Mouse (Mus musculus): ENCODE measurements around the gene Fgfr2. TPM values are rescaled to one million over a fixed set of nuclear protein-coding genes. Genes with fewer than 3 reads are reported as not detected.

The Fgfr2 gene
- polyA plus RNA-seq, 1 experiment from 2014 or later, result 121 TPM

- no peak for ATAC-seq (ENCODE audit: insufficient number of reproducible peaks, insufficient read depth, low FRiP score, low TSS enrichment)
- no peak overlapping the region for H3K4me3 ChIP-seq
Measured at GRCm38 (mm10) chr7:131236091-131236490, 1887.1 kb downstream of the Fgfr2 start.

DNA sequence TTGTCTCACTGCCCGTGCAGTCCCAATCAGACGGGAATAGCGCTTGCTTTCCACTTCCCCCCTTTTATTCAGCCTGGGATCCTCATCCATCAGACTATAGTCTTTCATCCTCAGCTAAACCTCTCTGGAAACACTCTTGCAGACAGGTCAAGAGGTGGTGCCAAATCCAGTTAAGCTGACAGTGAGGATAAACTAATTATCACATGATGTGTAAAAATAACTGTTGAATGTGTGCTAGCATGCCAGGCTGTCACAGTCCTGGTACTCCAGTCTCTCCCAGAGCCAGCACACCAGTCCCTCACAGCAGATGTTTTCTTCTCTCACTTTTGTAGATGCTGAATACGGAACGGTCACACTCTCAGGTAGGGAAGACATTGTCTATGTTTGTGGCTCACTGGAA lies 1900.1 kb downstream of the Fgfr2 start:
- Histone ChIP-seq H3K4me2 (replicated peaks) (no peak overlapping the region), H3K4me3 (no peak overlapping the region), H3K27ac (no peak overlapping the region), H3K9me3 (no peaks in the 10 kb centered on the region), H3K36me3 (no peaks in the 10 kb centered on the region), H3K9ac (no peak overlapping the region), H3K4me1 (no peaks in the 10 kb centered on the region), H3K27me3 (no peaks in the 10 kb centered on the region)
- 72% methylated on average over 5 of the region's 5 CpGs for WGBS
- ATAC-seq (ENCODE audit: insufficient number of reproducible peaks, insufficient read depth, low FRiP score, low TSS enrichment), result no peak

More at GRCm38 (mm10) chr7:131236091-131236490, 1887.1 kb downstream of the Fgfr2 start:
- H3K36me3 ChIP-seq, result no peaks in the 10 kb centered on the region
- no peaks in the 10 kb centered on the region for H3K9me3 ChIP-seq
- H3K27me3 ChIP-seq, result no peaks in the 10 kb centered on the region
- H3K4me1 ChIP-seq, result no peaks in the 10 kb centered on the region
- no peak overlapping the region for H3K27ac ChIP-seq
- H3K4me2 ChIP-seq (replicated peaks), result no peak overlapping the region
- no peak overlapping the region for H3K9ac ChIP-seq

DNA sequence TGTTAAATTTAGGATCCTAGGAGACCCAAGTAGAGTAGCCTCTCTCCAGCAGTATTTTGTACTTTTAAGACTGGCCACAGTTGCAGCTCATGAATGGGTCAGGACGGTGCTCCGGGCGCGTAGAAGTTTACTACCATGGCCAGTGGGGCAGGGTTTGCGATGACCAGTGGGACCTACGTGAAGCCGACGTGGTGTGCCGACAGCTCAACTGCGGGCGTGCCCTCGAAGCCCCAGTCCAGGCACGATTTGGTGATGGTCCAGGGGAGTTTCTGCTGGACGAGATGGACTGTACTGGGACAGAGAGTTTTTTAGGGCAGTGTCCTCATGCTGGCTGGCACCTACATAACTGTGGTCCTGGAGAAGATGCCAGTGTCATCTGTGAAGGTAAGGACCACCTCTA lies 1935.2 kb downstream of the Fgfr2 start:
- Histone ChIP-seq H3K4me3 (no peak overlapping the region), H3K36me3 (no peaks in the 10 kb centered on the region), H3K4me1 (no peaks in the 10 kb centered on the region), H3K4me2 (replicated peaks) (no peak overlapping the region), H3K27ac (no peak overlapping the region), H3K27me3 (no peaks in the 10 kb centered on the region), H3K9ac (no peak overlapping the region), H3K9me3 (no peaks in the 10 kb centered on the region)
- no peak for ATAC-seq (ENCODE audit: insufficient number of reproducible peaks, insufficient read depth, low FRiP score, low TSS enrichment)
- WGBS, result 95% methylated on average over 14 of the region's 14 CpGs

- H3K9ac ChIP-seq, result no peak overlapping the region
- no peak overlapping the region for H3K4me3 ChIP-seq
- no peak for ATAC-seq (ENCODE audit: insufficient number of reproducible peaks, insufficient read depth, low FRiP score, low TSS enrichment)
Measured at GRCm38 (mm10) chr7:131187047-131187446, 1936.1 kb downstream of the Fgfr2 start.

GRCm38 (mm10) chr7:131184339-131184738 lies 1938.8 kb downstream of the Fgfr2 start:
- no peak overlapping the region for H3K9ac ChIP-seq
- H3K9me3 ChIP-seq, result no peaks in the 10 kb centered on the region
- ATAC-seq (ENCODE audit: insufficient number of reproducible peaks, insufficient read depth, low FRiP score, low TSS enrichment), result no peak
- H3K36me3 ChIP-seq, result no peaks in the 10 kb centered on the region
- no peaks in the 10 kb centered on the region for H3K27me3 ChIP-seq
- 67% methylated on average over 8 of the region's 8 CpGs for WGBS
- H3K4me1 ChIP-seq, result no peaks in the 10 kb centered on the region
- no peak overlapping the region for H3K4me3 ChIP-seq
- H3K4me2 ChIP-seq (replicated peaks), result no peak overlapping the region
- H3K27ac ChIP-seq, result no peak overlapping the region

More at GRCm38 (mm10) chr7:131187047-131187446, 1936.1 kb downstream of the Fgfr2 start:
- no peaks in the 10 kb centered on the region for H3K4me1 ChIP-seq
- no peak overlapping the region for H3K27ac ChIP-seq
- no peaks in the 10 kb centered on the region for H3K27me3 ChIP-seq
- H3K9me3 ChIP-seq, result no peaks in the 10 kb centered on the region
- no peak overlapping the region for H3K4me2 ChIP-seq (replicated peaks)
- WGBS, result 70% methylated on average over 8 of the region's 8 CpGs
- H3K36me3 ChIP-seq, result no peaks in the 10 kb centered on the region

- H3K4me3 ChIP-seq, result no peak overlapping the region
- H3K4me2 ChIP-seq (replicated peaks), result no peak overlapping the region
- H3K27me3 ChIP-seq, result no peaks in the 10 kb centered on the region
- H3K36me3 ChIP-seq, result no peaks in the 10 kb centered on the region
- H3K4me1 ChIP-seq, result no peaks in the 10 kb centered on the region
- H3K27ac ChIP-seq, result no peak overlapping the region
- ATAC-seq (ENCODE audit: insufficient number of reproducible peaks, insufficient read depth, low FRiP score, low TSS enrichment), result no peak
- WGBS, result 36% methylated on average over 4 of the region's 4 CpGs
- H3K9me3 ChIP-seq, result no peaks in the 10 kb centered on the region
- H3K9ac ChIP-seq, result no peak overlapping the region
Measured at GRCm38 (mm10) chr7:131182685-131183084, 1940.5 kb downstream of the Fgfr2 start.

DNA sequence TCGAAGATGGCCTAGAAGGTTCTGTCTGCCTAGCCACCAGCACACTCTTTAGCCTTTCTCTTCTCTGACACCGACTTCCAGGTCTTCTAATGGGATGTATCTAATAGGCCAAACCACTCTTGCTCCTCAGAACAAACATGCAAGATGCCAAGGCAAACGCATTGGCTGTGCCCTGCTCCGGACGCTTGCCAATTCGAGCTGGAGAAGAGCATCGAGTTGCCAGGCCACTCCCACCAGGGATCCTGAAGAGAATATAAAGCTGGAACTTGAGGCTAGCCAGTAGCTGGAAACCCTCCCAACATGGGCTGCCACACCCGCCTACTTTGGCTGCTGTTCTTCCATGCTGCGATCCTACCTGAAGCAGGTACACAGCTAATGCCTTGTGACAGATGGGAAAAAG lies 1949.0 kb downstream of the Fgfr2 start, which contains the start of gene 5430419D17Rik:
5430419D17Rik (plus strand) TSS at position 282 of the 400 bp plus-strand sequence.
- WGBS, result 81% methylated on average over 9 of the region's 9 CpGs
- Histone ChIP-seq H3K4me1 (no peaks in the 10 kb centered on the region), H3K4me3 (no peak within 1 kb of the TSS), H3K4me2 (replicated peaks) (no peak within 1 kb of the TSS), H3K27me3 (no peaks in the 10 kb centered on the region), H3K36me3 (no peaks in the 10 kb centered on the region), H3K9ac (no peak within 1 kb of the TSS), H3K9me3 (no peaks in the 10 kb centered on the region), H3K27ac (no peak within 1 kb of the TSS)
- ATAC-seq (ENCODE audit: insufficient number of reproducible peaks, insufficient read depth, low FRiP score, low TSS enrichment), result no peak

DNA sequence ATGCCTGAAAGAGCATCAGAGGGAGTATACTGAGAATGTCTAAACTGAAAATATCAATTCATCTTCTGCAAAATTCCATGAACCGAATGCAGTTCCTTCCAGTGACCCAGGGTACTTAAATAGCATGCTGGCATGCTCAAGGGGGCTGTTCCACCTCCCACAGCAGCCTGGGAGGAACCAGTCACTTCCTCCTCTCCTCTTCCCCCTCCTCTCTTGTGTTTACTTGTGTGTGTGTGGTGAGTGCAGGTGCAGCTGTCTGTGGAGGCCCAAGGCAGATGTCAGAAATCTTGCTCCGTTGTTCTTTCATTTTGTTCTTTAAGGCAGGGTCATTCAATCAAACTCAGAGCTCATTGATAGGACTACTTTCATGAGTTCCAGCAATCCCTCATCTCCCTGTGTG lies 1954.1 kb downstream of the Fgfr2 start:
- no peak for ATAC-seq (ENCODE audit: insufficient number of reproducible peaks, insufficient read depth, low FRiP score, low TSS enrichment)
- Histone ChIP-seq H3K4me3 (no peak overlapping the region), H3K27me3 (no peaks in the 10 kb centered on the region), H3K4me2 (replicated peaks) (no peak overlapping the region), H3K4me1 (no peaks in the 10 kb centered on the region), H3K9me3 (no peaks in the 10 kb centered on the region), H3K9ac (no peak overlapping the region), H3K27ac (no peak overlapping the region), H3K36me3 (no peaks in the 10 kb centered on the region)
- 47% methylated on average over 2 of the region's 2 CpGs for WGBS

DNA sequence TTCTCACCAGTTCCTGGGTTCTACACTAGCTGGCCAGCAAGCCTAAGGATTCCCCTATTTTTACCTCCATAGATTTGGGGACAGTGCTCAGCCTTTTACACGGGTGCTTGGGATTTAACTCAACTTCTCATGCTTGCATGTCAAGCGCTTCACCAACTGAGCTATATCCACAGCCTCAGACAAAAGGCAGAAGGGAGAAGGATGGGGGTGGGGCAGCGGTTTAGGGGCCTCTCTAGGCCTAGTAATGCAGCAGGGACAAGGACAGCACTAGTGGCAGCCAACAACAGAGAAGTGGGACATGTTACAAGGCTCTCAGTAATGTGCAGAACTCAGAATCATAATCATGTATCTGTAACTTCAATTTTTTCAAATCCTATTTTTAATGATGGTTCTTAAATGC lies 1955.4 kb downstream of the Fgfr2 start:
- no peak for ATAC-seq (ENCODE audit: insufficient number of reproducible peaks, insufficient read depth, low FRiP score, low TSS enrichment)
- 79% methylated on average over 3 of the region's 3 CpGs for WGBS
- Histone ChIP-seq H3K4me1 (no peaks in the 10 kb centered on the region), H3K9ac (no peak overlapping the region), H3K4me2 (replicated peaks) (no peak overlapping the region), H3K27me3 (no peaks in the 10 kb centered on the region), H3K27ac (no peak overlapping the region), H3K36me3 (no peaks in the 10 kb centered on the region), H3K9me3 (no peaks in the 10 kb centered on the region), H3K4me3 (no peak overlapping the region)

DNA sequence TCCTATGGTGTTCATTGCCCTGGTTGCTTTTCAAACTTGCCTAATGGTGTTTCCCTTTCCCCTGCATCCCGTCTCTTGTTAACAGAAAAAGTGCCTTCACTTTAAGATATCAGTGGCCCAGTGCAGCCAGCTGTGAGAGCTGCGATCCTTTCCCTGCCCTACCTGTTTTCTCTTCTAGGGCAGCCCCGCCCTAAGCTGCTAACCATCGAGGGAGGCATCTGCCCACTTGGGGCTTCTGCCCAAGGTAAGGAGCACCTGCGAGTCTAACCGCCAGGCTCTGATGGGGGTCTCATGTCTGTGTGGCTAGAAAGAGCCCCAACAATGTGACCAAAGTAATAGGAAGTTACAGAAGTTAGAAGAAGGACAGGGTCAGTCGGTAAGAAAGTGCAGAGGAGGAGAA lies 1960.9 kb downstream of the Fgfr2 start:
- H3K9me3 ChIP-seq, result no peaks in the 10 kb centered on the region
- H3K36me3 ChIP-seq, result no peaks in the 10 kb centered on the region
- 68% methylated on average over 7 of the region's 7 CpGs for WGBS
- H3K27ac ChIP-seq, result no peak overlapping the region
- H3K4me2 ChIP-seq (replicated peaks), result no peak overlapping the region
- H3K4me3 ChIP-seq, result no peak overlapping the region
- H3K27me3 ChIP-seq, result no peaks in the 10 kb centered on the region
- no peaks in the 10 kb centered on the region for H3K4me1 ChIP-seq
- ATAC-seq (ENCODE audit: insufficient number of reproducible peaks, insufficient read depth, low FRiP score, low TSS enrichment), result no peak
- H3K9ac ChIP-seq, result no peak overlapping the region

- H3K4me3 ChIP-seq, result no peak overlapping the region
- no peaks in the 10 kb centered on the region for H3K9me3 ChIP-seq
- ATAC-seq (ENCODE audit: insufficient number of reproducible peaks, insufficient read depth, low FRiP score, low TSS enrichment), result no peak
- H3K27ac ChIP-seq, result no peak overlapping the region
- no peak overlapping the region for H3K9ac ChIP-seq
- no peak overlapping the region for H3K4me2 ChIP-seq (replicated peaks)
- no peaks in the 10 kb centered on the region for H3K4me1 ChIP-seq
- no peaks in the 10 kb centered on the region for H3K36me3 ChIP-seq
- 68% methylated on average over 5 of the region's 5 CpGs for WGBS
- no peaks in the 10 kb centered on the region for H3K27me3 ChIP-seq
Measured at GRCm38 (mm10) chr7:131153044-131153443, 1970.1 kb downstream of the Fgfr2 start.

DNA sequence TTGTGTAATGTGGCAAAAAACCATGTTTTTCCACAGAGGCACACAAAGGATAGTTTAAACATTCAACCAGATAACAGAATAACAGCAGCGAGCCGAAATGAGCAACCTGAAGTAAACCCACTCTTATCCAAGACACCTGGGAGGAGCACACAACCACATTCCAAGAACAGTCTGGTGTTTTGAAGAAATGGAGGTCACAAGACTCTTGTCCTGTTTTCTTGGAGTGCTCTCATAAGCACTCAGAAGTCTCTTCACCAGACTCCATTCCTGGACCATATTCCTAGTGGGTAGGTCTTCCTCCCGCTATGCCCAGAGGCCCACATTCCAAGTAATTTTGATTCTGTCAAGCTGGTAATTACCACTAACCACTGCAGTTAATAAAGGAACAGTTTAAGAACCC lies 1973.0 kb downstream of the Fgfr2 start:
- Histone ChIP-seq H3K36me3 (no peaks in the 10 kb centered on the region), H3K27ac (no peak overlapping the region), H3K9ac (no peak overlapping the region), H3K27me3 (no peaks in the 10 kb centered on the region), H3K4me3 (no peak overlapping the region), H3K9me3 (no peaks in the 10 kb centered on the region), H3K4me2 (replicated peaks) (no peak overlapping the region), H3K4me1 (no peaks in the 10 kb centered on the region)
- WGBS, result 73% methylated on average over 3 of the region's 3 CpGs
- no peak for ATAC-seq (ENCODE audit: insufficient number of reproducible peaks, insufficient read depth, low FRiP score, low TSS enrichment)

DNA sequence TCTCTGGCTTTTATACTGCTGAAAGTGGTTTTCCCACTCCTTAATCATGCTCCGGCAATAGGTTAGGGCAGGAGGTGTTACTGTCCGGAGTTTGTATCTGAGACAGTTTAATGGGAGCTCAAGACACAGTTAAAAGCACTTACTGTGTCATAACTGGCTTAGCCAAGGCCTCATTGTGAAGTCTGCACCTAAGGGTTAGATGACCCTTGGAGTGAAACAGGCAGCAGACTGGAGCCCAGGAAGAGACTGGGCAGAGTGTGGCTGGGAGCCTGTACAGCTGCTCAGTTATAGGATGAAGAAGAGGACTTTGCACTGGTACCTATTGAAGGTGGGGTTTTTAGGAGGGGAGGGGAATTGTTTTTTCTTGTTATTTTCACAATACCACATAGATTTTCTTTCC lies 1976.9 kb downstream of the Fgfr2 start, which contains the start of gene 4933402N03Rik:
4933402N03Rik (minus strand) TSS at position 101 of the 400 bp plus-strand sequence.
- Histone ChIP-seq H3K27me3 (no peaks in the 10 kb centered on the region), H3K9me3 (no peaks in the 10 kb centered on the region), H3K36me3 (no peaks in the 10 kb centered on the region), H3K27ac (no peak within 1 kb of the TSS), H3K4me2 (replicated peaks) (no peak within 1 kb of the TSS), H3K4me3 (no peak within 1 kb of the TSS), H3K4me1 (no peaks in the 10 kb centered on the region), H3K9ac (no peak within 1 kb of the TSS)
- no peak for ATAC-seq (ENCODE audit: insufficient number of reproducible peaks, insufficient read depth, low FRiP score, low TSS enrichment)
- 92% methylated on average over 2 of the region's 2 CpGs for WGBS

All from embryonic facial prominence, embryonic 12.5 days (tissue).